Mouse (Mus musculus) cerebellum, postnatal 25 days (tissue): Measurements from ENCODE around the gene Polr1e.
"Not testable (repeated sequence)": the region's sequence is repeated elsewhere in the genome, so short reads cannot be mapped to it uniquely, and the experiment has no call there.

Experiments
- DNase-seq, 2 experiments: peaks; one replicate each; pipeline ENCODE4 v3.0.0; 2021; ENCODE audit warnings: mixed read lengths in 2 of 2

Gene Polr1e

DNA sequence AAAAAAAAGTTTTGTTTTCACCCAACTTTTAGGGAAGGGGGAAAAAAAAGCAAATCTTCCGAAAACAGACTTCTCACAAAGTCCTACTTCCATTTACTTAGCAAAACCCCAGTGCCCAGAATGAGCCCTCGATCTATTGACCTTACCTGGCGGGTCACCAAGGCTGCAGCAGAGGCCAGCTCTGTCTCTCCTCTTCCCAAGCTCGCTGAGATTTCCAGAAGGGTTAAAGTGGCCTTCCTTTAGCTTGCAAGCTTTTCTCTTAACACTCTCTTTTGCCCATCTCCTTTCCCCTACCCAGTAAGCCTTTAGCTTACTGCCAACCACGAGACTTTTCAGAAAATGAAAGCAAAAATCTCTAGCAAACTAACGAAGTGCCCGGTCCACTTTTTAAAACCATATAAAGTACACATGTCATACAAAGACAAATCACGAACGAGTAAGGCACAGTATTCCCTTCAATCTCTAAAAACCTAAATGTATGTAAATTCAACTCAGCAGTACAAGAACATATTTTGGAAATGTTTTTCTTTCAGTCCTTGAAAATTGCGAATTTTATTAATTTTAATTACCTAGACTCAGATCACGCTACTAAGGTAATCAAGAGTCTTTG is 7.5 kb upstream of the Polr1e start:
- peak in 1 of 2 experiments; percentile 38 for DNase-seq

- no peak for DNase-seq
These were observed 6.7 kb upstream of the Polr1e start for GRCm38 (mm10) chr4:45011581-45012104.

DNA sequence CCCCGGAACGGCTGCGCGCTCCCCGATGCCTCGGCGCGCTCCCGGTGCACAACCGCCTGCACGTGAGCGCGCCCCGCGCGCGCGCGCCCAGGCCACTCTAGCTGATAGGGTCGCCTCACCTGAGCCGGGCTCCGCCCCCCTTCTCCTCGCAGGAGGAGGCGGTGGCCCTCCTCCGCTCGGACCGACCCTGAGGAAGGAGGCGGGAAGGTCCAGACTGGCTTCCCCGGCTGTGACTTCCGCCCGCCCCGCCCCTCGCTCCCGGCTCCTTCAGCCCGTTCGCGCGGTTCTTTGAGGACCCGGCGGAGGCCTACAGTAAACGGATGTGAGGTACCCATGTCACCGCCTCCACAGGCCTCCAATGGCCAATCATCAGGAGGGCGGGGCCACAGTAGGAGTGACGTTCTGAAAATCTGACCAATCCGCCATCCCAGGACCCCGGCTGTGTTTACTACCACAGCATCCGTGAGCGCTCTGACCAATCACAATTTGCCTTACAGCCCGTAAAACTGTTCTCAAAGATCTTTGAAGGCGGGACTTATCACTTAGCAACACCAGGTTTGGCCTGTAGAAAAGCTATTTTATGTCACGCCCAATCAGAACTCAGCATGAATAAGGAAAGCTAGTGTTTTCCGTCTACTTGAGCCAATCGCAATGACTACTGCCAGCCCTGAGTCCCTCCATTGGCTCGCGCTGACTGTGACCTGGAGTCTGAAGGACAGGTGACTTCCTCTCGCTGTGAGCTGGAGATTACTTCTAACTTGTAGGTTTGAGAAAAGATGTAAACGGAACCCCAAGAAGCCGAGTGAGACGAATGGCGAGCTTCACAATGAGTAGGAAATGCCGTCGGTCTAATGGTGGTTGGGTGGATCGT is 6.0 kb upstream of the Polr1e start, which contains the start of gene Zbtb5:
Gene Zbtb5 (minus strand): TSS at position 308 of the 871 bp plus-strand sequence.
- DNase-seq: peak; percentile 99

DNA sequence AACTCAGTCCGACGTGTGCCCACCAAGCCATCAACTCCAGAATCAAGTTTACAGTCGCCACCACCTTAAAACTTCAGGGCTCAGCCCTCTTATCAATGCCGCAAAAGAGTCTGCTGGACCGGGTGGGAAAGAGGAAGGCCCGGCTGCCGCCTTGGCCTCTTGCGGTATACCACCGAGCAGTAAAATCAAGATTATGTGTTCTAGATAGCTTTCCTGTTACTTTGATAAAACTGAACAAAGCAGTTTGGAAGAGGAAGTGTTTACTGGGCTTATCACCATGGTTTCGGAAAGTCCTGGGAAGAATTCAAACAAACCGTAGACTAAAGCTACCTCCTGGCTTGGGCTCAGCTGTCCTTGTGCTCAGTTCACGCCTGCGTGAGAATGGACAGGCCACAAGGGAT is 5.4 kb upstream of the Polr1e start:
- DNase-seq: no peak

DNA sequence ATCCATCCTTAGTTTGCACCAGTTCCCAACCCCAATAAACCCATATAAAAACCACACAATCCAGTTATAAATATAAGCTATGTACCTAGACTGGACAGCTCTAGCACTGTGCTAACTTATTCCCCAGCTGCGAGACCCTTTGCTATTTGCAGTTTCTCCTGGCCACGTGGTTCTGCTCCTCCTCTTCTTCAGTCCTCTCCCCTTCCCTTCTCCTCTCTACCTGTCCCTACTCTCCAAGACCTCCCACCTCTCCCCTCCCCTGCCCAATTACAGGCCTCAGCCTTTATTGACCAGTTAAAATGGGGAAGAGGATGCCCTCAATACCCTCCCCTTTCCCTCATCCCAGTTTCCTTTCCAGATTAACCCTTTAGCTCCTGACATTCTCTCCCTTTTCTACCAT is 4.8 kb upstream of the Polr1e start:
- no peak for DNase-seq

- peak; percentile 44 to 71 for DNase-seq
These were observed 2.8 kb upstream of the Polr1e start for GRCm38 (mm10) chr4:45015615-45016014.

DNA sequence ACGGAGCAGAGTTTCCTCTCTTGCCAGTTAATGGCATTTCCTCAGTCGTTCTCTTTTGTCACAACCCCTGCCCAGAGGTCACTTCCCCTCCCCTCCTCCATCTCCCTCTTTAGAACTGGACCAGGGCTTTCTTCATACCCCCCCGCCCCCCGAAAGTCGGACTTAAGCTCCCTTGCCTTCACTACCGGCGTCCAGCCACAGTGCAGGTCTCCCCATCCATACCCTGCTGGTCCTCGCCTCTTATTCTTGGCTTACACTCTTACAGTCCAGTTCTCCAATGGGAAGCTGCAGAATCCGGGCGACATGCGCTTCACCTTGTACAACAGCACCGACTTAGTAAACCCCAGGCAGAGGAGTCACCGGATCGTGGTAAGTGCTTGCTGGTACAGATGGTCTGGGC is 626 bp downstream of the Polr1e start:
- peak; percentile 18 to 20 for DNase-seq

DNA sequence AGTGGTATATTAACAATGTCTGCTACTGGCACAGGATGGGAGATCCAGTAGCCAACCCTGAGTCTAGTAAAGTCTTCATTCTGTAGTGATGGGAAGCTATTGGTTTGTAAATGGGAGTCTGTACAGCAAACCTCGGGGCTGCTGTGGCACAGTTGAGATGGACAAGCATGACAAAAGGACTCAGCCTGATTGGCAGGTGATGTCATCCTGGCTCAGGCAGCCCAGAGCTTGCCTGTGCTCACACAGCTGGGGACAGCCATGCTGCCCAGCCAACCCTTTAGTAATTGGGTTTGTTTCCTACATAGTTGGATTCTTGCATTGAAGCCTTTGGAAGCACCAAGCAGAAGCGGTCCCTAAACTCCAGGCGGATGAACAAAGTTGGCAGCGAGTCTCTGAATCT is 8.1 kb downstream of the Polr1e start:
- no peak for DNase-seq

DNA sequence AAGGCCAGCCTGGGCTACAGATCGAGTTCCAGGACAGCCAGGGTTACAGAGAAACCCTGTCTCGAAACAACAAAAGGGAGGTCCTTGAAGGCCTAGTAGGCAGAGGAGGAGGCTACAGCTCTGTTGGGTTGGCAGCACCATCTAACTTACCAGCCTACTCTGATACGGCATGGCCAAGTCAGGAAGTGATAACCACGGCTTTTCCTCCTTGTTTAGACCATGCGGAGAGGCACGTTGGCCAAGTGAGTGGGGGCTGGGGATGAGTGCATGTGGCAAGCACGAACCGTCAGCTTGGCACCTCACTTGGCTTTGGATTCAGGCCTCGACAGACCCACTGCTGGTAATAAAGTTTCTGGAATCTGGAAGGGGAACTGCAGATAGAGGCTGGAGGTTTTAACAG is 14.2 kb downstream of the Polr1e start:
- DNase-seq: no peak

- no peak for DNase-seq
These were observed 16.6 kb downstream of the Polr1e start for GRCm38 (mm10) chr4:45034693-45035628.

DNA sequence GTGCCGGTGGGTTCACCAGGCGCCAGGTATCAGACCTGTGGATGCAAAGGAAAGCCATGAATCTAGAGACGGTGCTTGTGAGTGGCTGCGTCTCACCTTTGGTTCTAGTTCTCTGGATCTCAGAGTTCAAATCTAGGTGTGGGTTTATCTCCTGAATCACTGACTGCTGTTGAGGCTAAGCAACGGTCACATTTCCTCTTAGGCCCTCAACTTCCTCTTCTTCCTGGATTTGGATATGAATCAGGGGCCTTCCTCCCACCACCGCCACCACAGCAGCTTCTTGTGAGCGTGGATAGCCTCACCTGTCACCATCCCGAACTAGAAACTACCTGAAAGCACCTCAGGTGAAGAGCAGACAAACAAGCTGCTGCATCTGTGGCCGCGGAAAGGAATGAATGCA is 17.7 kb downstream of the Polr1e start:
- no peak for DNase-seq

DNA sequence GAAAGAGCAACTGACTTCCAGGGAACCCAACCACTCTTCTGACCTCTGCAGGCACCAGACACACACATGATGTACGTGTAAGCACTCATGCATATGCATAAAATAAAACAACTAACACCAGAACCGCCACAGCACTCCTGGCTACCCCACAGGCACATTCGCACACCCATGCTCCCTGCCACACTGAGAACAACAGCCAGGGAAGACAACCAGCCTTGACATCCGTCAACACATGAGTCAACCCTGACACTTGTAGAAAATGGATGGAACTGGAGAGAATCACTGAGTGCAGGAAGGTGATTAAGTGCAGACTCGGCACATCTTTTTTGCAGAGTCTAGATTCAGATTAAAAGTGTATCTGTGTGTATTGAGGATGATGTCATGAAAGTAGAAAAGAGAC is 18.2 kb downstream of the Polr1e start:
- no peak for DNase-seq

- DNase-seq: no peak
These were observed 19.4 kb downstream of the Polr1e start for GRCm38 (mm10) chr4:45037455-45038410.

GRCm38 (mm10) chr4:45038879-45039278 is 20.5 kb downstream of the Polr1e start:
- DNase-seq: not testable (repeated sequence)

DNA sequence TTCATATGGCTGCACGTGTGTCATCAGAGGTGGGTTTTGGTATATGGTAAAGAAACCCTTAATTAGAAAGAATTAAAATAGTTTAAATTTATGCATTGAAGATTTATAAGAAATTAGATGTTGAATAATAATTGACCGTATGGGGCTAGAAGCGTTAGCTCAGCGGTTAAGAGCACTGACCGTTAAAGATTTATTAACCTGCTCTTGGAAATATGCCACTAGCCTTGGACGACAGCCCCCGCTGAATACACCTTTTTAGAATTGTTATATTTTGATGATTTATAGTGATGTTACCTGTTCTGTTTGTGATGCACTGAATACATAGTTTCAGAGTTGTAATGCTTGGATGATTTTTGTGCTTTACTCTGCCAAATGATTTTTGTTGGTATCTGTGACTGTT is 21.2 kb downstream of the Polr1e start:
- not testable (repeated sequence) for DNase-seq

DNA sequence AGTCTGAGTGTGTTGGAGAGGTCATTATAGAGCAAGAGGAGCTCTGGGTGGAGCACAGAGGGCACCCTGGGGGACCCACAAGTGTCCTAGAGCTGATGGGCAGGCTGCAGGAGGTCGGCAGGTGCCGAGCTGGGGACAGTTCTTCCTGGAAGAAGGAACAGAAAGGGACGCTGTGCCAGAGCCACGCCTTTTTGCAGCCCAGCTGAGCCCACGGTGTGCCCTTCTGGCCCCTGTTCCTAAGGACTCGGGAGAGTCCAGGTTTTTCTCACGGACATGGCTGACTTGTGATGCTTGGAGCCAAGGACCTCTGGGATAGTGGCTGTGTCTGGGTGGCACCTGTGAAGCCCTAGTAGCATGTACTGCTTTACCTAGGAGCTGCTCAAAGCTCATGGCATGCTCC is 22.4 kb downstream of the Polr1e start:
- no peak for DNase-seq

- no peak for DNase-seq
These were observed 28.3 kb downstream of the Polr1e start for GRCm38 (mm10) chr4:45046679-45047078.

DNA sequence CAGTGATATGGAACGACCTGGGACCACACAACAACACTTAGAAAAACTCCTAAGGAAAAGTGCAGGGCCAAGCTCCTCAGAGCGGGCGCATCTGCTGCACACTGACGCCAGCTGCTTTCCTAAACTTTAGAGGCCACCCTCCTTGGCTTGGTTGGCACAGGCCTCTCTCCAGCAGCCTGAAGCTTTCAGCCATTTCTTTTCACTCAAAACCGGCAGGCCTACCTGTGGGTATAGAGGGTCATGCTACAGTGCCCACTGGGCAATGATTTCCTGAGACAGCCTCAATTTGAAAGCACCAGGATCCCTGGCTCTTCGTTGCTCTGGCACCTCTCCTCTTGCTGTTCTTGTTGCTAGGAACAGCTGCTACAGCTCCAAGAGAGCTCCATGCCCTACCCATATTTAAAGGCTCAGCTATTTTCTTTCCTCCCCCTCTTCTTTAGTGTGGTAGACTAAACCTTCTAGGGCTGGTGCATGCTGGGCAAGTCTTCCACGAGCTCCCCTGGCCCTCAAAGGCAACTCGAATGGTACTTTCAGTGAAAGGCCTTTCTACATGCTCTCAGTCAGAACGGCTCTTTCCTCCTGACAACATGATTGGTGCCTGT is 29.0 kb downstream of the Polr1e start:
- no peak for DNase-seq

- no peak for DNase-seq
These were observed 29.6 kb downstream of the Polr1e start for GRCm38 (mm10) chr4:45047956-45048355.

DNA sequence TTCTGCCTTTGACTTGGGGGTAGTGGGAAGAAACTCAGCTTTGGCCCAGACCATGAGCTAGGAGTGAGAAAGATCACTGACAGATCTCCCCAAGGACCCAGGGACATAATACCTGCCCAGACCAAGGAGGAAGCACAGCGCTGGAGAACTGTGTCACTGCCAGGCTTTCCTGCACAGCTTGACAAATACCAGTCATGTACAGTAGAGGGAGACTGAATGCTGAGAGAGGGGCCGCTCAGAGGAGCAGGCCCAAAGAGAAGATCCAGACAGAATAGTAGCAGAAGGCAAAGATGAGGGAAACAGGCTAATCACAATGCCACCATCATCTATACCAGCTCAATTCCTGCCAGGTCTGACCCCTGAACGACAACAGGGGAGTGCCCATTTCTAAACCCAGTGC is 36.5 kb downstream of the Polr1e start:
- peak; percentile 38 to 42 for DNase-seq

DNA sequence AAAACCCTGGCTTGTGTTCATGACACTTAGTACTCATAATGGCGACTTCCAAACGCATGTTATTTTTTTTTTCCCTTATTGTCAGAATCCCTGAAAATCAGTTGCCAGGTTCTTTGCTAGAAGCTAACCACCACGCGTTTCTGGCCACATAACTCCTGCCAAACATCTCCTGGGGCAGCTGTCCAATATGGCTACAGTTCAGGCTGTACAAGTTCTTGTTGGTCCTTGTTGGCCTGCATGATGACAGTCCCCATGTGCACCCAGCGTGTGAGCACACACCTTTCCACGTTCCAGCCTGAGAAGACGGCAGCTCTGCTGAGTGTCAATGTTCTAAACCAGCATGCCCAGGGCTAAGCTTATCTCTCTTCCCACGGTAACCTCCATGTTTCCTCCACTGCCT is 37.1 kb downstream of the Polr1e start:
- DNase-seq: peak; percentile 34 to 57
